Mouse (Mus musculus) MEL (cell line): Measurements from ENCODE around the gene Braf. TPM values are rescaled to one million over a fixed set of nuclear protein-coding genes. Genes with fewer than 3 reads are reported as not detected.

ENCODE experiments used
- DNase-seq: peaks from one replicate; pipeline ENCODE4 v3.0.0; 2011; ENCODE audit warnings: low read depth, low spot score
- H3K27ac ChIP-seq: 2 replicates; pipeline ENCODE4 v1.5.1; 2012; ENCODE audit warnings: low read depth, mild to moderate bottlenecking, control low read depth, low read length, moderate library complexity; ENCODE audit not compliant: control insufficient read depth
- H3K27me3 ChIP-seq, 2 experiments: fragments of 150-350 bp in 1 of 2; sonication (generic) in 1 of 2; 2 replicates each; pipeline ENCODE4 v1.6.1; 2012; ENCODE audit warnings: low read length in 2 of 2, mild to moderate bottlenecking in 2 of 2, improper control_type of control experiment in 1 of 2, moderate library complexity in 1 of 2; ENCODE audit not compliant: insufficient read depth in 2 of 2, control insufficient read depth in 1 of 2
- H3K36me3 ChIP-seq, 2 experiments: 2 replicates each; pipeline ENCODE4 v1.6.1; 2012 to 2014; ENCODE audit warnings: low read length in 2 of 2, improper control_type of control experiment in 1 of 2, inconsistent platforms in 1 of 2, mild to moderate bottlenecking in 1 of 2; ENCODE audit not compliant: insufficient read depth in 2 of 2, control insufficient read depth in 1 of 2
- H3K4me1 ChIP-seq, 2 experiments: fragments of 150-350 bp in 1 of 2; sonication (generic) in 1 of 2; 2 replicates each; pipeline ENCODE4 v1.6.1; 2012; ENCODE audit warnings: low read length in 2 of 2, improper control_type of control experiment in 1 of 2, mild to moderate bottlenecking in 1 of 2; ENCODE audit not compliant: insufficient read depth in 2 of 2, control insufficient read depth in 1 of 2
- H3K4me3 ChIP-seq, 2 experiments: fragments of 150-350 bp in 1 of 2; sonication (generic) in 1 of 2; 2 replicates each; pipeline ENCODE4 v1.5.1; 2012; ENCODE audit warnings: low read depth in 2 of 2, low read length in 2 of 2, mild to moderate bottlenecking in 2 of 2, moderate library complexity in 2 of 2, control low read depth in 1 of 2, improper control_type of control experiment in 1 of 2; ENCODE audit not compliant: control insufficient read depth in 1 of 2, insufficient read depth in 1 of 2
- H3K79me2 ChIP-seq: 2 replicates; pipeline ENCODE4 v1.6.1; 2012; ENCODE audit warnings: mild to moderate bottlenecking, low read length, moderate library complexity; ENCODE audit not compliant: control insufficient read depth, poor library complexity, insufficient read depth
- H3K9ac ChIP-seq: 2 replicates; pipeline ENCODE4 v1.6.1; 2012; ENCODE audit warnings: low read depth, mild to moderate bottlenecking, control low read depth, low read length, moderate library complexity; ENCODE audit not compliant: control insufficient read depth, poor library complexity, severe bottlenecking
- H3K9me3 ChIP-seq: fragments of 150-350 bp; sonication (generic); replicated peaks from 2 replicates; pipeline ENCODE4 v1.6.1; 2012; ENCODE audit warnings: mild to moderate bottlenecking, low read length, improper control_type of control experiment, moderate library complexity; ENCODE audit not compliant: insufficient read depth
- ELF1 ChIP-seq: IDR thresholded peaks from 2 replicates; pipeline ENCODE4 v1.6.1; 2014; ENCODE audit warnings: low read depth, mild to moderate bottlenecking, inconsistent platforms, low read length, improper control_type of control experiment, moderate library complexity
- ETS1 ChIP-seq: IDR thresholded peaks from 2 replicates; pipeline ENCODE4 v1.6.1; 2012; ENCODE audit warnings: low read depth, mild to moderate bottlenecking, inconsistent platforms, low read length, improper control_type of control experiment, moderate library complexity
- GABPA ChIP-seq: IDR thresholded peaks from 2 replicates; pipeline ENCODE4 v1.6.1; 2012; ENCODE audit warnings: low read depth, mild to moderate bottlenecking, inconsistent platforms, low read length, improper control_type of control experiment, moderate library complexity
- HCFC1 ChIP-seq: IDR thresholded peaks from 2 replicates; pipeline ENCODE4 v1.6.1; 2012; ENCODE audit warnings: low read depth, mild to moderate bottlenecking, inconsistent platforms, low read length, improper control_type of control experiment, moderate library complexity
- JUND ChIP-seq: IDR thresholded peaks from 2 replicates; pipeline ENCODE4 v1.6.1; 2011; ENCODE audit warnings: low read depth, mild to moderate bottlenecking, improper control_type of control experiment, low read length
- KAT2A ChIP-seq: conservative IDR thresholded peaks from 2 replicates; pipeline ENCODE4 v1.6.1; 2012; ENCODE audit warnings: low read depth, low read length, improper control_type of control experiment, inconsistent platforms
- MAFK ChIP-seq: IDR thresholded peaks from 2 replicates; pipeline ENCODE4 v1.6.1; 2011; ENCODE audit warnings: low read depth, mild to moderate bottlenecking, low read length, improper control_type of control experiment, borderline replicate concordance
- MAX ChIP-seq: IDR thresholded peaks from 2 replicates; pipeline ENCODE4 v1.6.1; 2011; ENCODE audit warnings: low read length, improper control_type of control experiment
- MAZ ChIP-seq: IDR thresholded peaks from 2 replicates; pipeline ENCODE4 v1.6.1; 2012; ENCODE audit warnings: low read depth, mild to moderate bottlenecking, inconsistent platforms, low read length, improper control_type of control experiment
- MEF2A ChIP-seq: IDR thresholded peaks from 2 replicates; pipeline ENCODE4 v1.6.1; 2014; ENCODE audit warnings: low read depth, mild to moderate bottlenecking, inconsistent platforms, low read length, improper control_type of control experiment; ENCODE audit not compliant: poor library complexity, insufficient replicate concordance, severe bottlenecking; ENCODE audit errors: extremely low read depth
- MXI1 ChIP-seq: IDR thresholded peaks from 2 replicates; pipeline ENCODE4 v1.6.1; 2011; ENCODE audit warnings: mild to moderate bottlenecking, low read depth, low read length, improper control_type of control experiment
- MYB ChIP-seq: IDR thresholded peaks from 2 replicates; pipeline ENCODE4 v1.6.1; 2011; ENCODE audit warnings: mild to moderate bottlenecking, low read depth, low read length, improper control_type of control experiment
- MYC ChIP-seq: IDR thresholded peaks from 2 replicates; pipeline ENCODE4 v1.6.1; 2011; ENCODE audit warnings: low read depth, mild to moderate bottlenecking, low read length, improper control_type of control experiment, moderate library complexity
- NELFE ChIP-seq: IDR thresholded peaks from 2 replicates; pipeline ENCODE4 v1.6.1; 2011; ENCODE audit warnings: low read depth, low read length, improper control_type of control experiment
- NRF1 ChIP-seq: IDR thresholded peaks from 2 replicates; pipeline ENCODE4 v1.6.1; 2014; ENCODE audit warnings: low read depth, mild to moderate bottlenecking, inconsistent platforms, low read length, improper control_type of control experiment, moderate library complexity; ENCODE audit not compliant: poor library complexity, insufficient read depth, severe bottlenecking
- POLR2A ChIP-seq, 2 experiments: IDR thresholded peaks; 2 replicates each; pipeline ENCODE4 v1.6.1; 2011 to 2012; ENCODE audit warnings: low read length in 2 of 2, mild to moderate bottlenecking in 2 of 2, control low read depth in 1 of 2, improper control_type of control experiment in 1 of 2, low read depth in 1 of 2, moderate library complexity in 1 of 2; ENCODE audit not compliant: control insufficient read depth in 1 of 2, insufficient read depth in 1 of 2, poor library complexity in 1 of 2
- POLR2AphosphoS2 ChIP-seq: IDR thresholded peaks from 2 replicates; pipeline ENCODE4 v1.6.1; 2011; ENCODE audit warnings: low read length, improper control_type of control experiment
- POLR2AphosphoS5 ChIP-seq: IDR thresholded peaks from 2 replicates; pipeline ENCODE4 v1.6.1; 2012; ENCODE audit warnings: low read depth, borderline replicate concordance, mild to moderate bottlenecking, inconsistent platforms, low read length, moderate library complexity, mixed read lengths
- RCOR1 ChIP-seq: IDR thresholded peaks from 2 replicates; pipeline ENCODE4 v1.6.1; 2012; ENCODE audit warnings: low read depth, mild to moderate bottlenecking, inconsistent platforms, low read length, improper control_type of control experiment
- SIN3A ChIP-seq: IDR thresholded peaks from 2 replicates; pipeline ENCODE4 v1.6.1; 2012; ENCODE audit warnings: low read length, improper control_type of control experiment, inconsistent platforms
- TAL1 ChIP-seq: IDR thresholded peaks from 2 replicates; pipeline ENCODE4 v1.6.1; 2012; ENCODE audit warnings: mild to moderate bottlenecking, inconsistent platforms, low read length, moderate library complexity, mixed read lengths
- TBP ChIP-seq: IDR thresholded peaks from 2 replicates; pipeline ENCODE4 v1.8.0; 2011; ENCODE audit warnings: low read depth, low read length, improper control_type of control experiment
- TCF12 ChIP-seq: IDR thresholded peaks from 2 replicates; pipeline ENCODE4 v1.6.1; 2014; ENCODE audit warnings: low read depth, mild to moderate bottlenecking, inconsistent platforms, low read length, improper control_type of control experiment, moderate library complexity
- UBTF ChIP-seq: IDR thresholded peaks from 2 replicates; pipeline ENCODE4 v1.6.1; 2012; ENCODE audit warnings: low read depth, mild to moderate bottlenecking, inconsistent platforms, low read length, improper control_type of control experiment, moderate library complexity, borderline replicate concordance; ENCODE audit not compliant: insufficient read depth
- USF1 ChIP-seq: IDR thresholded peaks from 2 replicates; pipeline ENCODE4 v1.6.1; 2014; ENCODE audit warnings: low read depth, mild to moderate bottlenecking, inconsistent platforms, low read length, improper control_type of control experiment, moderate library complexity
- ZC3H11A ChIP-seq: IDR thresholded peaks from 2 replicates; pipeline ENCODE4 v1.6.1; 2012; ENCODE audit warnings: low read depth, mild to moderate bottlenecking, inconsistent platforms, low read length, improper control_type of control experiment
- ZKSCAN1 ChIP-seq: IDR thresholded peaks from 2 replicates; pipeline ENCODE4 v1.6.1; 2012; ENCODE audit warnings: low read depth, mild to moderate bottlenecking, inconsistent platforms, low read length, improper control_type of control experiment, moderate library complexity
- ZMIZ1 ChIP-seq: IDR thresholded peaks from 2 replicates; pipeline ENCODE4 v1.6.1; 2012; ENCODE audit warnings: low read depth, mild to moderate bottlenecking, inconsistent platforms, low read length, improper control_type of control experiment, moderate library complexity
- polyA plus RNA-seq, 2 experiments: library from polyadenylated mRNA; stranded (reverse) in 1 of 2; unstranded in 1 of 2; fragments of >175 nt in 1 of 2; fragments of >200 nt in 1 of 2; gene quantifications; 2 replicates each; pipeline versions ENCODE4 v1.2.1 to v1.2.4; 2012; ENCODE audit warnings: low replicate concordance in 2 of 2, low read depth in 1 of 2; ENCODE audit not compliant: insufficient read length in 2 of 2, insufficient read depth in 1 of 2, missing spikeins in 1 of 2
- total RNA-seq: library from RNA; depleted of rRNA; stranded (reverse); fragments of 300-350 nt; gene quantifications from 2 replicates; pipeline ENCODE4 v1.2.3, GENCODE M21; 2012

The Braf gene
- total and polyA plus RNA-seq, 3 experiments = 6.3 to 8.4 TPM; not detected in 1

DNA sequence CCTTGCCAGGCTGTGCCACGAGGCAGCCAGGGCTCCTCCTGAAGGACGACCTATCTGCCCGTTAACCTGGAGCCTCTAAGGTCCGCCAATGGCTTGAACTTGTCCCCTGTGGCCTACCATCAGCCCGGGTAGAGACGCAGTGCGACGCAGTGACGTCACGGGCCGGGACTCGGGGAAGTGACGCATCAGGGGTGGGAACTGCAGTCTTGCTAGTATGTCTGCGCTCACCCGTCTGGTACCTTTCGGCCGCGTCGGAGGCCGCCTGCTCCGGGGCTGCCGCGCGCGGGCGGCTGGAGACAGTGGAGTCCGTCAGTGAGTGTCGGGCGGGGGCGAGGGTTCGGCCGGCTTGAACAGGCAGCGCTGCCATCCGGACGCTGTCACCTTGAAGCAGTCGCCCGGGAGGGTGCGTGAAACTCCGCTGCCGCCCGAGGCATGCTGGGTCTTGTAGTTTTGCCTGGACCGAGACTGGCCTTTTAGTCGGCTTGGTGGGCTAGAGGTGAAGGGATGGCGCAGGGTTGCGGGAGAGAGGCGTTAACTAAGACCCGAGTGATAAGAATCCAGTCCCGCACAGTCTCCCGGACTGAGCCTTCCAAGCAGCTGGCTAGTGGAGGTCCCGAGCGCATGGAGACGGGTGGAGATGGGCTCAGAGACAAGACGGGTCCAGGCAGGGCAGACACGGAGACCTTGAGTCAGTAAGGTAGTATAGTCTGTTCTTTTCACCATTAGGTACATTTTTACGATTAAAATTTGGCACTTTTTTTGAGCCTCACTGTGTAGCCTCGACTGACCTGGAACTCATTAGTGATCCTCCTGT lies 132.7 kb downstream of the Braf start, which contains the start of gene Ndufb2:
TSS of gene Ndufb2 (plus strand) at position 174 of the 814 bp plus-strand sequence.
- H3K27ac ChIP-seq = peak within 1 kb of the TSS; percentile 63
- peaks cover 3 to 9% of the 10 kb centered on the region in 2 experiments; a peak in 3 of 4 replicates for H3K4me1 ChIP-seq
- H3K36me3 ChIP-seq = peaks cover 4 to 8% of the 10 kb centered on the region in 2 experiments
- DNase-seq = peak; percentile 97
- no peaks in the 10 kb centered on the region for H3K9me3 ChIP-seq
- peak within 1 kb of the TSS; percentile 82 to 98 for H3K4me3 ChIP-seq
- TF ChIP-seq HCFC1 (peak; percentile 94), MEF2A (peak; percentile 53; the same call in 1 of the 2 replicates), ZKSCAN1 (peak; percentile 56; the same call in 1 of the 2 replicates), ZMIZ1 (peak; percentile 94), UBTF (no peak), ELF1 (peak; percentile 57), ETS1 (peak; percentile 39; the same call in 1 of the 2 replicates), MAFK (no peak), MAX (peak; percentile 70; the same call in 1 of the 2 replicates), SIN3A (peak; percentile 75), USF1 (0 out of 2 replicates have a peak, but pooled peaks have one; percentile 23), KAT2A (peak; percentile 76), NELFE (peak; percentile 91), RCOR1 (0 out of 2 replicates have a peak, but pooled peaks have one; percentile 12), MYB (no peak), ZC3H11A (no peak), TBP (peak; percentile 78), POLR2AphosphoS2 (peak; percentile 97), TCF12 (peak; percentile 65; the same call in 1 of the 2 replicates), POLR2AphosphoS5 (0 out of 2 replicates have a peak, but pooled peaks have one; percentile 66), GABPA (peak; percentile 42; the same call in 1 of the 2 replicates), NRF1 (peak; percentile 41; the same call in 1 of the 2 replicates), JUND (no peak), MAZ (peak; percentile 25; the same call in 1 of the 2 replicates), POLR2A (IDR thresholded peaks at IDR 0.05; ENCODE audit: control insufficient read depth in 1 of 2, insufficient read depth in 1 of 2, low read depth in 1 of 2, low read length in 2 of 2, poor library complexity in 1 of 2) (peak; percentile 80 to 91), TAL1 (no peak), MYC (peak; percentile 69; the same call in 1 of the 2 replicates), MXI1 (peak; percentile 45; the same call in 1 of the 2 replicates)
- H3K27me3 ChIP-seq = no peaks in the 10 kb centered on the region
- H3K9ac ChIP-seq = peak within 1 kb of the TSS; percentile 84
- H3K79me2 ChIP-seq = peaks cover 14% of the 10 kb centered on the region
